Mouse (Mus musculus) MEL (cell line): Measurements from ENCODE around the gene Daxx. TPM values are rescaled to one million over a fixed set of nuclear protein-coding genes. Genes with fewer than 3 reads are reported as not detected.
A peak's percentile ranks its signal among the peaks of the same experiment; 100 is the strongest.

Source experiments
- DNase-seq: peaks from one replicate; pipeline ENCODE4 v3.0.0; 2011; ENCODE audit warnings: low read depth, low spot score
- H3K27ac ChIP-seq: 2 replicates; pipeline ENCODE4 v1.5.1; 2012; ENCODE audit warnings: low read depth, mild to moderate bottlenecking, control low read depth, low read length, moderate library complexity; ENCODE audit not compliant: control insufficient read depth
- H3K27me3 ChIP-seq, 2 experiments: fragments of 150-350 bp in 1 of 2; sonication (generic) in 1 of 2; 2 replicates each; pipeline ENCODE4 v1.6.1; 2012; ENCODE audit warnings: low read length in 2 of 2, mild to moderate bottlenecking in 2 of 2, improper control_type of control experiment in 1 of 2, moderate library complexity in 1 of 2; ENCODE audit not compliant: insufficient read depth in 2 of 2, control insufficient read depth in 1 of 2
- H3K36me3 ChIP-seq, 2 experiments: 2 replicates each; pipeline ENCODE4 v1.6.1; 2012 to 2014; ENCODE audit warnings: low read length in 2 of 2, improper control_type of control experiment in 1 of 2, inconsistent platforms in 1 of 2, mild to moderate bottlenecking in 1 of 2; ENCODE audit not compliant: insufficient read depth in 2 of 2, control insufficient read depth in 1 of 2
- H3K4me1 ChIP-seq, 2 experiments: fragments of 150-350 bp in 1 of 2; sonication (generic) in 1 of 2; 2 replicates each; pipeline ENCODE4 v1.6.1; 2012; ENCODE audit warnings: low read length in 2 of 2, improper control_type of control experiment in 1 of 2, mild to moderate bottlenecking in 1 of 2; ENCODE audit not compliant: insufficient read depth in 2 of 2, control insufficient read depth in 1 of 2
- H3K4me3 ChIP-seq, 2 experiments: fragments of 150-350 bp in 1 of 2; sonication (generic) in 1 of 2; 2 replicates each; pipeline ENCODE4 v1.5.1; 2012; ENCODE audit warnings: low read depth in 2 of 2, low read length in 2 of 2, mild to moderate bottlenecking in 2 of 2, moderate library complexity in 2 of 2, control low read depth in 1 of 2, improper control_type of control experiment in 1 of 2; ENCODE audit not compliant: control insufficient read depth in 1 of 2, insufficient read depth in 1 of 2
- H3K79me2 ChIP-seq: 2 replicates; pipeline ENCODE4 v1.6.1; 2012; ENCODE audit warnings: mild to moderate bottlenecking, low read length, moderate library complexity; ENCODE audit not compliant: control insufficient read depth, poor library complexity, insufficient read depth
- H3K9ac ChIP-seq: 2 replicates; pipeline ENCODE4 v1.6.1; 2012; ENCODE audit warnings: low read depth, mild to moderate bottlenecking, control low read depth, low read length, moderate library complexity; ENCODE audit not compliant: control insufficient read depth, poor library complexity, severe bottlenecking
- H3K9me3 ChIP-seq: fragments of 150-350 bp; sonication (generic); replicated peaks from 2 replicates; pipeline ENCODE4 v1.6.1; 2012; ENCODE audit warnings: mild to moderate bottlenecking, low read length, improper control_type of control experiment, moderate library complexity; ENCODE audit not compliant: insufficient read depth
- CHD1 ChIP-seq: IDR thresholded peaks from 2 replicates; pipeline ENCODE4 v1.6.1; 2012; ENCODE audit warnings: low read depth, mild to moderate bottlenecking, inconsistent platforms, low read length, improper control_type of control experiment
- CHD2 ChIP-seq: IDR thresholded peaks from 2 replicates; pipeline ENCODE4 v1.6.1; 2011; ENCODE audit warnings: low read length, improper control_type of control experiment
- CTCF ChIP-seq, 3 experiments: IDR thresholded peaks in 2 of 3; conservative IDR thresholded peaks in 1 of 3; 2 replicates each; pipeline ENCODE4 v1.5.1; 2011 to 2012; ENCODE audit warnings: low read length in 3 of 3, low read depth in 2 of 3, mild to moderate bottlenecking in 2 of 3, improper control_type of control experiment in 1 of 3, inconsistent platforms in 1 of 3, mixed read lengths in 1 of 3, moderate library complexity in 1 of 3; ENCODE audit not compliant: control insufficient read depth in 1 of 3, insufficient read depth in 1 of 3, poor library complexity in 1 of 3, severe bottlenecking in 1 of 3
- E2F4 ChIP-seq: IDR thresholded peaks from 2 replicates; pipeline ENCODE4 v1.6.1; 2011; ENCODE audit warnings: low read depth, low read length, improper control_type of control experiment, borderline replicate concordance
- ELF1 ChIP-seq: IDR thresholded peaks from 2 replicates; pipeline ENCODE4 v1.6.1; 2014; ENCODE audit warnings: low read depth, mild to moderate bottlenecking, inconsistent platforms, low read length, improper control_type of control experiment, moderate library complexity
- ETS1 ChIP-seq: IDR thresholded peaks from 2 replicates; pipeline ENCODE4 v1.6.1; 2012; ENCODE audit warnings: low read depth, mild to moderate bottlenecking, inconsistent platforms, low read length, improper control_type of control experiment, moderate library complexity
- GABPA ChIP-seq: IDR thresholded peaks from 2 replicates; pipeline ENCODE4 v1.6.1; 2012; ENCODE audit warnings: low read depth, mild to moderate bottlenecking, inconsistent platforms, low read length, improper control_type of control experiment, moderate library complexity
- MAFK ChIP-seq: IDR thresholded peaks from 2 replicates; pipeline ENCODE4 v1.6.1; 2011; ENCODE audit warnings: low read depth, mild to moderate bottlenecking, low read length, improper control_type of control experiment, borderline replicate concordance
- MEF2A ChIP-seq: IDR thresholded peaks from 2 replicates; pipeline ENCODE4 v1.6.1; 2014; ENCODE audit warnings: low read depth, mild to moderate bottlenecking, inconsistent platforms, low read length, improper control_type of control experiment; ENCODE audit not compliant: poor library complexity, insufficient replicate concordance, severe bottlenecking; ENCODE audit errors: extremely low read depth
- MXI1 ChIP-seq: IDR thresholded peaks from 2 replicates; pipeline ENCODE4 v1.6.1; 2011; ENCODE audit warnings: mild to moderate bottlenecking, low read depth, low read length, improper control_type of control experiment
- MYB ChIP-seq: IDR thresholded peaks from 2 replicates; pipeline ENCODE4 v1.6.1; 2011; ENCODE audit warnings: mild to moderate bottlenecking, low read depth, low read length, improper control_type of control experiment
- NRF1 ChIP-seq: IDR thresholded peaks from 2 replicates; pipeline ENCODE4 v1.6.1; 2014; ENCODE audit warnings: low read depth, mild to moderate bottlenecking, inconsistent platforms, low read length, improper control_type of control experiment, moderate library complexity; ENCODE audit not compliant: poor library complexity, insufficient read depth, severe bottlenecking
- RAD21 ChIP-seq: IDR thresholded peaks from 2 replicates; pipeline ENCODE4 v1.6.1; 2011; ENCODE audit warnings: mild to moderate bottlenecking, low read depth, low read length, improper control_type of control experiment
- RCOR1 ChIP-seq: IDR thresholded peaks from 2 replicates; pipeline ENCODE4 v1.6.1; 2012; ENCODE audit warnings: low read depth, mild to moderate bottlenecking, inconsistent platforms, low read length, improper control_type of control experiment
- SIN3A ChIP-seq: IDR thresholded peaks from 2 replicates; pipeline ENCODE4 v1.6.1; 2012; ENCODE audit warnings: low read length, improper control_type of control experiment, inconsistent platforms
- SMC3 ChIP-seq: IDR thresholded peaks from 2 replicates; pipeline ENCODE4 v1.6.1; 2011; ENCODE audit warnings: low read depth, low read length, improper control_type of control experiment
- TAL1 ChIP-seq: IDR thresholded peaks from 2 replicates; pipeline ENCODE4 v1.6.1; 2012; ENCODE audit warnings: mild to moderate bottlenecking, inconsistent platforms, low read length, moderate library complexity, mixed read lengths
- TBP ChIP-seq: IDR thresholded peaks from 2 replicates; pipeline ENCODE4 v1.8.0; 2011; ENCODE audit warnings: low read depth, low read length, improper control_type of control experiment
- TCF12 ChIP-seq: IDR thresholded peaks from 2 replicates; pipeline ENCODE4 v1.6.1; 2014; ENCODE audit warnings: low read depth, mild to moderate bottlenecking, inconsistent platforms, low read length, improper control_type of control experiment, moderate library complexity
- USF2 ChIP-seq, 2 experiments: IDR thresholded peaks; 2 replicates each; pipeline ENCODE4 v1.6.1; 2011 to 2012; ENCODE audit warnings: improper control_type of control experiment in 2 of 2, low read length in 2 of 2, borderline replicate concordance in 1 of 2, inconsistent platforms in 1 of 2, low read depth in 1 of 2, mild to moderate bottlenecking in 1 of 2; ENCODE audit not compliant: insufficient read depth in 1 of 2
- polyA plus RNA-seq, 2 experiments: library from polyadenylated mRNA; stranded (reverse) in 1 of 2; unstranded in 1 of 2; fragments of >175 nt in 1 of 2; fragments of >200 nt in 1 of 2; gene quantifications; 2 replicates each; pipeline versions ENCODE4 v1.2.1 to v1.2.4; 2012; ENCODE audit warnings: low replicate concordance in 2 of 2, low read depth in 1 of 2; ENCODE audit not compliant: insufficient read length in 2 of 2, insufficient read depth in 1 of 2, missing spikeins in 1 of 2
- total RNA-seq: library from RNA; depleted of rRNA; stranded (reverse); fragments of 300-350 nt; gene quantifications from 2 replicates; pipeline ENCODE4 v1.2.3, GENCODE M21; 2012

The Daxx gene
- total and polyA plus RNA-seq, 3 experiments, result 40.6 to 68.0 TPM; not detected in 1

DNA sequence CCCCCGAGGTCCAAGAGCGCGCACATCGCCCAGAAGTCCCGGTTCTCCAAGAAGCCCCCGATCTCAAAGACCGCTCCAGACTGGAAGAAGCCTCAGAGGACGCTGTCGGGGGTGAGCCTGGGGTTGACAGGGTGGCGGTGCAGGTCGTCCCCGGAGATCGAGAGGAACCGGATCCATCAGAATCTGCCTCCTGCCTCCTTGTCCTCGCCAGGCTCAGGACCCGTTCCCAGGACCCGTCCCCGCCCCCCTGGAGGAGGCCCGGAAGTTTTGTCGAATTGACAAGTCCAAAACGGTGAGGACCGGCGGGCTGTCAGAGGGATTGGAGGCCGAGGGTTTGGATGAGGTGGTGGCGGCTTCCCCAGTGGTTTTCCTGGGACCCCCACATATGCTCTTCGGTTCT lies 31.8 kb downstream of the Daxx start:
- Histone ChIP-seq H3K4me3 (peak overlapping the region; percentile 73 to 77), H3K79me2 (peaks cover 27% of the 10 kb centered on the region), H3K9me3 (no peaks in the 10 kb centered on the region), H3K4me1 (peaks cover 0 to 3% of the 10 kb centered on the region in 2 experiments; a peak in 2 of 4 replicates), H3K36me3 (no peaks in the 10 kb centered on the region; a peak in 2 of 4 replicates), H3K27me3 (no peaks in the 10 kb centered on the region), H3K27ac (no peak overlapping the region), H3K9ac (peak overlapping the region; percentile 84)
- TF ChIP-seq MXI1 (no peak), E2F4 (no peak), RAD21 (no peak), TCF12 (no peak), MEF2A (no peak), USF2 (IDR thresholded peaks at IDR 0.05; ENCODE audit: borderline replicate concordance in 1 of 2, insufficient read depth in 1 of 2, low read depth in 1 of 2, low read length in 2 of 2) (no peak), RCOR1 (no peak), SIN3A (no peak), NRF1 (no peak), GABPA (no peak), CHD1 (no peak), TAL1 (no peak), CHD2 (no peak), ELF1 (no peak), ETS1 (no peak), SMC3 (no peak), MYB (no peak), MAFK (no peak)
- peak; percentile 64 for DNase-seq

DNA sequence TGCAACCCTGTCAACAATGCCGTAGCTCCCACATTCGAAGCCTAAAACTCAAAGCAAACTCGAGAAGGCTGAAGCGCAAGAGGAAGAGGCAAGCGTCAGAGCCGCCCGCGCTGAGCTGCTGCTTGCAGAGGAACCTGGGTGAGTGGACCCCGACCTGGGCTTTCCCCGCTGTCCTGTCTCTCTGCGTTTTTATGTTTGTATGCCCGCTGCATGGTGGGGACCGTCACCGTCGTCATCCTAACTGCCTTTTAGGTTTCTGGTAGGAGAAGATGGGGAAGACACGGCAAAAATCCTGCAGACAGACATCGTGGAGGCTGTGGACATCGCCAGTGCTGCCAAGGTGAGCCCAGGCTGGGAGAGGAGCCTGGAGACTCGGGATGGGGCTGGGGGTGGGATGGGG lies 32.2 kb downstream of the Daxx start:
- Histone ChIP-seq H3K27me3 (no peaks in the 10 kb centered on the region), H3K79me2 (peaks cover 27% of the 10 kb centered on the region), H3K9ac (peak overlapping the region; percentile 84), H3K4me1 (peaks cover 0 to 3% of the 10 kb centered on the region in 2 experiments; a peak in 2 of 4 replicates), H3K4me3 (peak overlapping the region; percentile 73 to 77), H3K9me3 (no peaks in the 10 kb centered on the region), H3K36me3 (peaks cover 0 to 2% of the 10 kb centered on the region in 2 experiments; a peak in 2 of 4 replicates)
- no peak for DNase-seq
- TF ChIP-seq TBP, result no peak
- no peak for TF ChIP-seq CTCF (IDR thresholded peaks at IDR 0.05 in 2 of 3, conservative IDR thresholded peaks at IDR 0.05 in 1 of 3; ENCODE audit: control insufficient read depth in 1 of 3, insufficient read depth in 1 of 3, low read depth in 2 of 3, low read length in 3 of 3, poor library complexity in 1 of 3, severe bottlenecking in 1 of 3)
- TF ChIP-seq, all 39 proteins: peak for 0
- H3K27ac ChIP-seq, result no peak overlapping the region
